Mouse (Mus musculus): ENCODE results near the gene Zfand3. TPM values are rescaled to one million over a fixed set of nuclear protein-coding genes. Genes with fewer than 3 reads are reported as not detected.

Zfand3 gene
- polyA plus RNA-seq, 1 experiment from 2014 or later: 70.3 TPM

GRCm38 (mm10) chr17:30240659-30241058 lies 236.1 kb downstream of the Zfand3 start:
- ATAC-seq (ENCODE audit: insufficient number of reproducible peaks, insufficient read depth, low FRiP score, low TSS enrichment): no peak
- H3K9ac ChIP-seq: no peak overlapping the region
- no peaks in the 10 kb centered on the region for H3K36me3 ChIP-seq
- H3K4me1 ChIP-seq: peaks cover 48% of the 10 kb centered on the region
- no peaks in the 10 kb centered on the region for H3K9me3 ChIP-seq
- H3K27me3 ChIP-seq: no peaks in the 10 kb centered on the region
- no peak overlapping the region for H3K4me3 ChIP-seq
- no peak overlapping the region for H3K27ac ChIP-seq
- H3K4me2 ChIP-seq (replicated peaks): no peak overlapping the region
- 74% methylated on average over 4 of the region's 4 CpGs for WGBS

DNA sequence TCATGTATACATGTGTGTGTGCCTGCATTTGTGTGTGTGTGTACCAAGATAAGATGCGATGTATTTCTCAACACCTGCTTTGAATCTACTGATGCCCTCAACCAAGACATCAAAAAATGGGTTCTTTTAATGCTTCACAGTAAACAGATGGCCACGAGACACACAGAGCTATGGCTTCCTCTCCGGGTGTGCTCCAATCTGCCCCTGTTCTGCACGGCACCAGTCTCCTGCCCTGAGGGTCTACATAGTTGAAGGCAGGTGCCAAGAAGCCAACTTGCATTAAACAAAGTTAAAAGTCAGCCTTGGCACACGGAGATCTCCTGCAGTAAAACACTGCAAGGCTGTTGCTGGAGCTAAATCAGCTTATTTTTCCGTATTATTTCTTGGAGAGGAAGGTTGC lies 236.5 kb downstream of the Zfand3 start:
- 65% methylated on average over 6 of the region's 6 CpGs for WGBS
- Histone ChIP-seq H3K27me3 (no peaks in the 10 kb centered on the region), H3K4me1 (peaks cover 50% of the 10 kb centered on the region), H3K9ac (no peak overlapping the region), H3K4me2 (replicated peaks) (no peak overlapping the region), H3K4me3 (no peak overlapping the region), H3K27ac (no peak overlapping the region), H3K36me3 (no peaks in the 10 kb centered on the region), H3K9me3 (no peaks in the 10 kb centered on the region)
- ATAC-seq (ENCODE audit: insufficient number of reproducible peaks, insufficient read depth, low FRiP score, low TSS enrichment): no peak

DNA sequence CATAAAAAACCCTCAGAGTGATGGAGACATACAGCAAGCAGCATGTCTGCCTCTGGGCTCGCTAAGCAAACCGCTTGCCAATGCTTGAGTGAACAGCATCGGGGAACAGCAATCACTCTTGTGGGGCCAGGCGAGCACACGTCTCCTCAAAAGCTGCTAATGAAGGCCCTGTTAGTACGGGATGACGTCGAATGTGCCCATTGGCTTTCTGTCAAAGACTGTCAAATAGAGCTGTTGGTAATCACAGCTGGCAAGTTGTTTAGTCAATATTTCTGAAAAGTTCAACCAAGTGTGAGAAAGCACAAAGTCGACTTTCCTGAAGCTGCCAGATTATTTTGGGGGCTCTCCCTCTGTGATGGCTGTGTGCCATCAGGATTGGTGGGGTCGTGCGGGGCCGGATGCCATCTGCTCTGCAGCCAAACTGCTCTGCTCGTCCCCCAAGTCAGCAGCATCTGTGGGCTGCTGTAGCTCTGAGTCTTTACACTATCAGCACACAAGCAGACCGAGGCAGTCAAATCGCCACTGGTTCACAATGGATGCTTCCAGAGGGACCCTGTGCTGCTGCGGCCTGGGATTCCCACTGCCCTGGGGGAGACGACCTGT lies 237.3 kb downstream of the Zfand3 start:
- no peaks in the 10 kb centered on the region for H3K36me3 ChIP-seq
- H3K9me3 ChIP-seq: no peaks in the 10 kb centered on the region
- H3K4me1 ChIP-seq: peaks cover 47% of the 10 kb centered on the region
- no peak overlapping the region for H3K4me3 ChIP-seq
- H3K4me2 ChIP-seq (replicated peaks): no peak overlapping the region
- WGBS: 78% methylated on average over 17 of the region's 17 CpGs
- H3K27ac ChIP-seq: no peak overlapping the region
- no peak for ATAC-seq (ENCODE audit: insufficient number of reproducible peaks, insufficient read depth, low FRiP score, low TSS enrichment)
- H3K27me3 ChIP-seq: no peaks in the 10 kb centered on the region
- H3K9ac ChIP-seq: no peak overlapping the region

GRCm38 (mm10) chr17:30242647-30243046 lies 238.1 kb downstream of the Zfand3 start:
- Histone ChIP-seq H3K4me3 (no peak overlapping the region), H3K36me3 (no peaks in the 10 kb centered on the region), H3K9ac (no peak overlapping the region), H3K9me3 (no peaks in the 10 kb centered on the region), H3K27ac (no peak overlapping the region), H3K4me1 (peaks cover 44% of the 10 kb centered on the region), H3K4me2 (replicated peaks) (no peak overlapping the region), H3K27me3 (no peaks in the 10 kb centered on the region)
- ATAC-seq (ENCODE audit: insufficient number of reproducible peaks, insufficient read depth, low FRiP score, low TSS enrichment): no peak
- WGBS: 92% methylated on average over 4 of the region's 4 CpGs

GRCm38 (mm10) chr17:30243540-30243939 lies 239.0 kb downstream of the Zfand3 start:
- no peak overlapping the region for H3K4me2 ChIP-seq (replicated peaks)
- no peak overlapping the region for H3K9ac ChIP-seq
- WGBS: 82% methylated on average over 7 of the region's 7 CpGs
- no peaks in the 10 kb centered on the region for H3K9me3 ChIP-seq
- no peaks in the 10 kb centered on the region for H3K36me3 ChIP-seq
- H3K27ac ChIP-seq: no peak overlapping the region
- H3K27me3 ChIP-seq: no peaks in the 10 kb centered on the region
- no peak for ATAC-seq (ENCODE audit: insufficient number of reproducible peaks, insufficient read depth, low FRiP score, low TSS enrichment)
- no peak overlapping the region for H3K4me3 ChIP-seq
- H3K4me1 ChIP-seq: peaks cover 44% of the 10 kb centered on the region

DNA sequence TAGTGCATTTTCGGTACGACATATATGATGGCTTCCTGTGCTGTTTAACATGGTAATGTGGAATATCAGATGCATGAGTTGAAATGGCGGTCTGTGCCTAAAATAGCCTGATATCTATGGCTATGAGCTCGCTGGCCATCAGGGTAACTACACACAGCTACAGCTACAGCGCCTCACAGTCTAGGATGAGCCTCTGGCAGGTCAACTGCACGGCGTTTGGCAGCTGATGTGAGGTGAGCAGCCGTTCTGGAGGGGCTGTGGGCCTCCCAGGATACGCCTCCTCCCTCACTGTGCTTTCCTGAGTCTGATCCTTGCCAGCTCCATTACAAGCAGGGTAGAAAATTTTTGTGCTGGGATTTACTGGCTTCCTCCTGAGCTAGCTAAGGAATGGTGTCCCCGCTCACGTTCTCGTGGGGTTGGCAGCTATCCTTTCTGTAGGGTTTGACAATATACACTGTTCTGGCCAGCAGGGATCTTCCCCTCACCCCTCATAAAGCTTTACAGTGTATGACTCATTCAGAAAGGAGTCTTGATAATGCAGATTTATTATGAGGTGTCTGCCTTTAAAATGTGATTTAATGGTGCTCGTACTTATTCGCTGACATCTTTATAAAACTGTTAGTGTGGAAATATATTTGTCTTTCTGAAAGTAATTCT lies 240.2 kb downstream of the Zfand3 start:
- Histone ChIP-seq H3K4me1 (peaks cover 42% of the 10 kb centered on the region), H3K4me2 (replicated peaks) (no peak overlapping the region), H3K9me3 (no peaks in the 10 kb centered on the region), H3K9ac (no peak overlapping the region), H3K36me3 (no peaks in the 10 kb centered on the region), H3K27ac (no peak overlapping the region), H3K27me3 (no peaks in the 10 kb centered on the region), H3K4me3 (no peak overlapping the region)
- WGBS: 70% methylated on average over 14 of the region's 14 CpGs
- ATAC-seq (ENCODE audit: insufficient number of reproducible peaks, insufficient read depth, low FRiP score, low TSS enrichment): no peak

DNA sequence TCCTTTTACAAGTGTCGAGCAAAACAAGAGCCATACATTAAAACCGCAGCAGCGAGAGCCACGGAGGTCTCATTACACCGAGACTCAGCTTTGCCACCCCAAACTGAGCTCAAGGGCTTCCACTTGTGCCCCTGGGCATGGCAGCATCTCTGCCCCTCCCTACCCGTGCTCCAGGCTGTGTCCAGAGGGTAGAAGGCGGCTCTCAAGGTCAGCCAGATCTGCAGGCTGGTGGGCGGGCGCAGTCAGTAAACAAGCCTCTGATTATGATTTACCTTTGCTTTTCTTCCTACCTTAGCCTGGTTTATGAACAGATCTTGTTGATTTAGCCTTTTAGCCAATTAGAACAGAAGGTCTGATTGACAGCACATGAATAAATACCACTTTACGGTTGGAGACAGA lies 240.8 kb downstream of the Zfand3 start:
- no peaks in the 10 kb centered on the region for H3K9me3 ChIP-seq
- peaks cover 37% of the 10 kb centered on the region for H3K4me1 ChIP-seq
- H3K36me3 ChIP-seq: no peaks in the 10 kb centered on the region
- ATAC-seq (ENCODE audit: insufficient number of reproducible peaks, insufficient read depth, low FRiP score, low TSS enrichment): no peak
- no peak overlapping the region for H3K9ac ChIP-seq
- WGBS: 54% methylated on average over 10 of the region's 10 CpGs
- H3K4me2 ChIP-seq (replicated peaks): no peak overlapping the region
- no peak overlapping the region for H3K4me3 ChIP-seq
- H3K27ac ChIP-seq: no peak overlapping the region
- no peaks in the 10 kb centered on the region for H3K27me3 ChIP-seq

DNA sequence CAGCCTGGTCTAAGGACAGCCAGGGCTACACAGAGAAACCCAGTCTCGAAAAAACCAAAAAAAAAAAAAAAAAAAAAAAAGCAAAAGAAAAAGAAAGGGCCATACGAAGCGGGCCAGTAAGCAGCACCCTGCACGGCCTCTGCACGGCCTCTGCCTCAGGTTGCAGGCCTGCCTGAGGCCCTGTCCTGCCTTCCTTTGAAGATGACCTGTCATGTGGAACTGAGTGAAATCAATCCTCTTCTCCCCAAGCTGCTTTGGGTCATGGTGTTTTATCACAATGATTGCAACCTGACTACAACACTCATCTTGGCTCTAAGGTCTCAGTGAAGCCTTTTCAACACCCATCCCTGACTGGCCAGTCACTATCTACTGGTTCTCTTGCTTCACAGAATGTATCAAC lies 248.5 kb downstream of the Zfand3 start:
- no peak overlapping the region for H3K4me2 ChIP-seq (replicated peaks)
- no peak overlapping the region for H3K4me3 ChIP-seq
- no peaks in the 10 kb centered on the region for H3K9me3 ChIP-seq
- WGBS: 72% methylated on average over 5 of the region's 5 CpGs
- H3K4me1 ChIP-seq: peaks cover 18% of the 10 kb centered on the region; the same call in 1 of the 2 replicates
- ATAC-seq (ENCODE audit: insufficient number of reproducible peaks, insufficient read depth, low FRiP score, low TSS enrichment): no peak
- H3K9ac ChIP-seq: no peak overlapping the region
- H3K27ac ChIP-seq: no peak overlapping the region
- H3K36me3 ChIP-seq: no peaks in the 10 kb centered on the region
- no peaks in the 10 kb centered on the region for H3K27me3 ChIP-seq

GRCm38 (mm10) chr17:30253924-30254323 lies 249.4 kb downstream of the Zfand3 start:
- Histone ChIP-seq H3K9ac (0 out of 2 replicates have a peak overlapping the region, but pooled peaks have one; percentile 6), H3K4me1 (peaks cover 18% of the 10 kb centered on the region)

GRCm38 (mm10) chr17:30255928-30256560 lies 251.5 kb downstream of the Zfand3 start:
- H3K27ac ChIP-seq: no peak overlapping the region
- H3K4me1 ChIP-seq: peaks cover 26% of the 10 kb centered on the region
- no peak overlapping the region for H3K9ac ChIP-seq
- H3K4me2 ChIP-seq (replicated peaks): no peak overlapping the region
- no peaks in the 10 kb centered on the region for H3K9me3 ChIP-seq
- no peak overlapping the region for H3K4me3 ChIP-seq
- no peaks in the 10 kb centered on the region for H3K27me3 ChIP-seq
- no peak for ATAC-seq (ENCODE audit: insufficient number of reproducible peaks, insufficient read depth, low FRiP score, low TSS enrichment)
- 69% methylated on average over 8 of the region's 8 CpGs for WGBS
- no peaks in the 10 kb centered on the region for H3K36me3 ChIP-seq

More at GRCm38 (mm10) chr17:30253924-30254323, 249.4 kb downstream of the Zfand3 start:
- Histone ChIP-seq H3K27me3 (no peaks in the 10 kb centered on the region), H3K4me2 (replicated peaks) (no peak overlapping the region), H3K27ac (no peak overlapping the region), H3K9me3 (no peaks in the 10 kb centered on the region), H3K36me3 (no peaks in the 10 kb centered on the region), H3K4me3 (no peak overlapping the region)
- no peak for ATAC-seq (ENCODE audit: insufficient number of reproducible peaks, insufficient read depth, low FRiP score, low TSS enrichment)
- 61% methylated on average over 7 of the region's 7 CpGs for WGBS

GRCm38 (mm10) chr17:30258480-30258879 lies 253.9 kb downstream of the Zfand3 start:
- H3K4me1 ChIP-seq: peaks cover 33% of the 10 kb centered on the region
- H3K4me2 ChIP-seq (replicated peaks): no peak overlapping the region
- H3K27ac ChIP-seq: no peak overlapping the region
- H3K36me3 ChIP-seq: no peaks in the 10 kb centered on the region
- 56% methylated on average over 4 of the region's 4 CpGs for WGBS
- no peak overlapping the region for H3K9ac ChIP-seq
- ATAC-seq (ENCODE audit: insufficient number of reproducible peaks, insufficient read depth, low FRiP score, low TSS enrichment): no peak
- no peaks in the 10 kb centered on the region for H3K9me3 ChIP-seq
- H3K4me3 ChIP-seq: no peak overlapping the region
- no peaks in the 10 kb centered on the region for H3K27me3 ChIP-seq

GRCm38 (mm10) chr17:30259938-30260337 lies 255.4 kb downstream of the Zfand3 start:
- 62% methylated on average over 6 of the region's 6 CpGs for WGBS
- Histone ChIP-seq H3K4me1 (peaks cover 26% of the 10 kb centered on the region), H3K36me3 (no peaks in the 10 kb centered on the region), H3K9me3 (no peaks in the 10 kb centered on the region), H3K4me2 (replicated peaks) (no peak overlapping the region), H3K27ac (no peak overlapping the region), H3K27me3 (no peaks in the 10 kb centered on the region), H3K4me3 (no peak overlapping the region), H3K9ac (no peak overlapping the region)
- ATAC-seq (ENCODE audit: insufficient number of reproducible peaks, insufficient read depth, low FRiP score, low TSS enrichment): no peak
